Mouse (Mus musculus): Measurements from ENCODE around the gene Tsnaxip1. TPM values are rescaled to one million over a fixed set of nuclear protein-coding genes. Genes with fewer than 3 reads are reported as not detected.
A peak's percentile ranks its signal among the peaks of the same experiment; 100 is the strongest.

Tsnaxip1 gene
- polyA plus RNA-seq, 1 experiment from 2014 or later, result 0.24 TPM

- 91% methylated on average over 3 of the region's 3 CpGs for WGBS
- H3K9me3 ChIP-seq, result no peaks in the 10 kb centered on the region
- H3K4me3 ChIP-seq, result no peak within 1 kb of the TSS
- H3K4me2 ChIP-seq, result peak within 1 kb of the TSS; percentile 72; the same call in 1 of the 2 replicates
- H3K27me3 ChIP-seq, result no peaks in the 10 kb centered on the region
- no peak within 1 kb of the TSS for H3K9ac ChIP-seq
- peaks cover 35% of the 10 kb centered on the region for H3K4me1 ChIP-seq
- ATAC-seq (ENCODE audit: insufficient number of reproducible peaks, insufficient read depth, low FRiP score, low TSS enrichment, low read depth), result no peak
- peaks cover 17% of the 10 kb centered on the region for H3K36me3 ChIP-seq
- H3K27ac ChIP-seq, result peak within 1 kb of the TSS; percentile 89
These were observed 25.6 kb downstream of the Tsnaxip1 start, which contains the start of gene Cenpt for GRCm38 (mm10) chr8:105853178-105853577. Gene Cenpt, minus strand, starts transcription at chr8:105853278.

GRCm38 (mm10) chr8:105854303-105854702 lies 26.8 kb downstream of the Tsnaxip1 start:
- no peak for ATAC-seq (ENCODE audit: insufficient number of reproducible peaks, insufficient read depth, low FRiP score, low TSS enrichment, low read depth)
- Histone ChIP-seq H3K27me3 (no peaks in the 10 kb centered on the region), H3K4me2 (peak overlapping the region; percentile 99), H3K4me1 (peaks cover 45% of the 10 kb centered on the region), H3K27ac (peak overlapping the region; percentile 83; the same call in 1 of the 2 replicates), H3K4me3 (peak overlapping the region; percentile 84), H3K9me3 (no peaks in the 10 kb centered on the region), H3K36me3 (peaks cover 12% of the 10 kb centered on the region), H3K9ac (peak overlapping the region; percentile 88)
- WGBS, result 24% methylated on average over 8 of the region's 8 CpGs

- no peaks in the 10 kb centered on the region for H3K9me3 ChIP-seq
- WGBS, result under 1% methylated on average over 43 of the region's 43 CpGs
- peak within 1 kb of the TSS; percentile 99 for H3K4me2 ChIP-seq
- H3K27ac ChIP-seq, result peak within 1 kb of the TSS; percentile 83
- H3K27me3 ChIP-seq, result no peaks in the 10 kb centered on the region
- peaks cover 50% of the 10 kb centered on the region for H3K4me1 ChIP-seq
- H3K9ac ChIP-seq, result peak within 1 kb of the TSS; percentile 88
- H3K4me3 ChIP-seq, result peak within 1 kb of the TSS; percentile 84
- peak; percentile 89 for ATAC-seq (ENCODE audit: insufficient number of reproducible peaks, insufficient read depth, low FRiP score, low TSS enrichment, low read depth)
- H3K36me3 ChIP-seq, result peaks cover 8% of the 10 kb centered on the region
These were observed 27.2 kb downstream of the Tsnaxip1 start, which contains the start of gene Thap11 for GRCm38 (mm10) chr8:105854715-105855216. Gene Thap11, plus strand, starts transcription at chr8:105855132.

- no peaks in the 10 kb centered on the region for H3K9me3 ChIP-seq
- peak; percentile 28 for ATAC-seq (ENCODE audit: insufficient number of reproducible peaks, insufficient read depth, low FRiP score, low TSS enrichment, low read depth)
- H3K36me3 ChIP-seq, result peaks cover 7% of the 10 kb centered on the region; the same call in 1 of the 2 replicates
- peak overlapping the region; percentile 84 for H3K4me3 ChIP-seq
- H3K9ac ChIP-seq, result peak overlapping the region; percentile 88
- H3K27me3 ChIP-seq, result no peaks in the 10 kb centered on the region
- peak overlapping the region; percentile 83 for H3K27ac ChIP-seq
- peak overlapping the region; percentile 99 for H3K4me2 ChIP-seq
- peaks cover 50% of the 10 kb centered on the region for H3K4me1 ChIP-seq
- WGBS, result under 1% methylated on average over 71 of the region's 71 CpGs
These were observed 28.0 kb downstream of the Tsnaxip1 start for GRCm38 (mm10) chr8:105855248-105856167.

GRCm38 (mm10) chr8:105856168-105856835 lies 28.8 kb downstream of the Tsnaxip1 start:
- WGBS, result 19% methylated on average over 15 of the region's 15 CpGs
- Histone ChIP-seq H3K27ac (peak overlapping the region; percentile 83), H3K4me3 (peak overlapping the region; percentile 84), H3K4me2 (peak overlapping the region; percentile 99), H3K9ac (peak overlapping the region; percentile 88), H3K4me1 (peaks cover 47% of the 10 kb centered on the region), H3K9me3 (no peaks in the 10 kb centered on the region), H3K27me3 (no peaks in the 10 kb centered on the region), H3K36me3 (peaks cover 7% of the 10 kb centered on the region; the same call in 1 of the 2 replicates)
- no peak for ATAC-seq (ENCODE audit: insufficient number of reproducible peaks, insufficient read depth, low FRiP score, low TSS enrichment, low read depth)

GRCm38 (mm10) chr8:105858495-105858894 lies 31.0 kb downstream of the Tsnaxip1 start:
- peak overlapping the region; percentile 99 for H3K4me2 ChIP-seq
- WGBS, result 85% methylated on average over 5 of the region's 5 CpGs

GRCm38 (mm10) chr8:105859314-105859713 lies 31.8 kb downstream of the Tsnaxip1 start:
- H3K27ac ChIP-seq, result peak overlapping the region; percentile 94
- peaks cover 64% of the 10 kb centered on the region for H3K4me1 ChIP-seq
- 0 out of 2 replicates have a peak overlapping the region, but pooled peaks have one; percentile 66 for H3K9ac ChIP-seq
- H3K9me3 ChIP-seq, result no peaks in the 10 kb centered on the region
- no peak overlapping the region for H3K4me3 ChIP-seq
- 78% methylated on average over 5 of the region's 5 CpGs for WGBS
- H3K27me3 ChIP-seq, result no peaks in the 10 kb centered on the region
- peaks cover 7% of the 10 kb centered on the region; the same call in 1 of the 2 replicates for H3K36me3 ChIP-seq
- peak overlapping the region; percentile 87 for H3K4me2 ChIP-seq
- no peak for ATAC-seq (ENCODE audit: insufficient number of reproducible peaks, insufficient read depth, low FRiP score, low TSS enrichment, low read depth)

More at GRCm38 (mm10) chr8:105858495-105858894, 31.0 kb downstream of the Tsnaxip1 start:
- no peaks in the 10 kb centered on the region for H3K27me3 ChIP-seq
- peaks cover 60% of the 10 kb centered on the region for H3K4me1 ChIP-seq
- no peak overlapping the region for H3K4me3 ChIP-seq
- no peak overlapping the region; the same call in 1 of the 2 replicates for H3K27ac ChIP-seq
- H3K36me3 ChIP-seq, result peaks cover 7% of the 10 kb centered on the region; the same call in 1 of the 2 replicates
- no peaks in the 10 kb centered on the region for H3K9me3 ChIP-seq
- ATAC-seq (ENCODE audit: insufficient number of reproducible peaks, insufficient read depth, low FRiP score, low TSS enrichment, low read depth), result no peak
- H3K9ac ChIP-seq, result no peak overlapping the region

- Histone ChIP-seq H3K27ac (peak within 1 kb of the TSS; percentile 94), H3K9me3 (no peaks in the 10 kb centered on the region), H3K4me3 (peak within 1 kb of the TSS; percentile 98), H3K36me3 (peaks cover 12% of the 10 kb centered on the region), H3K27me3 (no peaks in the 10 kb centered on the region), H3K4me1 (peaks cover 65% of the 10 kb centered on the region), H3K4me2 (peak within 1 kb of the TSS; percentile 87), H3K9ac (peak within 1 kb of the TSS; percentile 95)
- peak; percentile 98 for ATAC-seq (ENCODE audit: insufficient number of reproducible peaks, insufficient read depth, low FRiP score, low TSS enrichment, low read depth)
- under 1% methylated on average over 59 of the region's 59 CpGs for WGBS
These were observed 32.8 kb downstream of the Tsnaxip1 start, which contains the start of gene Nutf2 for GRCm38 (mm10) chr8:105860143-105860981. Gene Nutf2, plus strand, starts transcription at chr8:105860580.

GRCm38 (mm10) chr8:105861951-105862350 lies 34.4 kb downstream of the Tsnaxip1 start:
- Histone ChIP-seq H3K27ac (no peak overlapping the region), H3K9ac (peak overlapping the region; percentile 95), H3K9me3 (no peaks in the 10 kb centered on the region), H3K36me3 (peaks cover 26% of the 10 kb centered on the region), H3K4me2 (peak overlapping the region; percentile 87), H3K4me3 (peak overlapping the region; percentile 98), H3K4me1 (peaks cover 54% of the 10 kb centered on the region), H3K27me3 (no peaks in the 10 kb centered on the region)
- 13% methylated on average over 1 of the region's 1 CpGs for WGBS
- ATAC-seq (ENCODE audit: insufficient number of reproducible peaks, insufficient read depth, low FRiP score, low TSS enrichment, low read depth), result no peak

GRCm38 (mm10) chr8:105866364-105867029 lies 39.0 kb downstream of the Tsnaxip1 start:
- Histone ChIP-seq H3K4me1 (peaks cover 20% of the 10 kb centered on the region), H3K4me3 (no peak overlapping the region), H3K27me3 (no peaks in the 10 kb centered on the region), H3K9me3 (no peaks in the 10 kb centered on the region), H3K36me3 (peaks cover 59% of the 10 kb centered on the region), H3K9ac (no peak overlapping the region), H3K4me2 (no peak overlapping the region), H3K27ac (no peak overlapping the region)
- no peak for ATAC-seq (ENCODE audit: insufficient number of reproducible peaks, insufficient read depth, low FRiP score, low TSS enrichment, low read depth)
- 85% methylated on average over 6 of the region's 6 CpGs for WGBS
